Mouse (Mus musculus) adrenal gland, postnatal 0 days (tissue): ENCODE measurements around the gene 4930535I16Rik. TPM values are rescaled to one million over a fixed set of nuclear protein-coding genes. Genes with fewer than 3 reads are reported as not detected.

Experiments used
- polyA plus RNA-seq: library from polyadenylated mRNA; unstranded; fragments of >200 nt; fragmentation: Nextera tagmentation; extraction: Ambion mirVana; gene quantifications from 2 replicates; pipeline ENCODE4 v1.2.1, GENCODE M21; 2015

4930535I16Rik gene
- not detected in 2 replicates for polyA plus RNA-seq

GRCm38 (mm10) chr4:123917548-123918140 is at the start of gene 4930535I16Rik:
Gene 4930535I16Rik (minus strand): TSS chr4:123918022.

GRCm38 (mm10) chr4:123916748-123917547 is 874 bp downstream of the 4930535I16Rik start, which contains the start of gene Rragc:
Gene Rragc (plus strand): TSS chr4:123917446.

GRCm38 (mm10) chr4:123904333-123905125 is 13.3 kb downstream of the 4930535I16Rik start, which contains the start of gene Mycbp:
Gene Mycbp (plus strand): TSS chr4:123904832.

Other genes with a start within 250 kb of the 4930535I16Rik start
- 22.3 and 23.9 TPM in 2 replicates for gene Macf1, start 233.7 kb downstream of the 4930535I16Rik start, polyA plus RNA-seq
- gene Ndufs5, start 199.8 kb downstream of the 4930535I16Rik start, polyA plus RNA-seq = 504 and 512 TPM in 2 replicates
- gene Akirin1, start 167.7 kb downstream of the 4930535I16Rik start, polyA plus RNA-seq = 47.0 and 69.0 TPM in 2 replicates
- gene Rhbdl2, start 130.1 kb downstream of the 4930535I16Rik start, polyA plus RNA-seq = 0.99 and 2.3 TPM in 2 replicates
- 0.14 TPM in 2 replicates for gene 4933427I04Rik, start 58.3 kb downstream of the 4930535I16Rik start, polyA plus RNA-seq
- gene Mycbp, start 13.2 kb downstream of the 4930535I16Rik start, polyA plus RNA-seq = 144 and 161 TPM in 2 replicates
- gene Rragc, start 576 bp downstream of the 4930535I16Rik start, polyA plus RNA-seq = 40.2 and 53.9 TPM in 2 replicates